Mouse (Mus musculus) layer of hippocampus, postnatal 14 days (tissue): ENCODE data around the gene Lgals7. TPM values are rescaled to one million over a fixed set of nuclear protein-coding genes. Genes with fewer than 3 reads are reported as not detected.
A peak's percentile ranks its signal among the peaks of the same experiment; 100 is the strongest.

Experiments
- DNase-seq, 2 experiments: peaks; one replicate each; pipeline ENCODE4 v3.0.0; 2021 to 2022; ENCODE audit warnings: low spot score in 2 of 2, mixed read lengths in 1 of 2
- total RNA-seq, 2 experiments: library from RNA; stranded (reverse); gene quantifications; 2 replicates each; pipeline ENCODE4 v1.2.3; 2021

Lgals7 gene
- total RNA-seq, 2 experiments from 2014 or later = not detected

DNA sequence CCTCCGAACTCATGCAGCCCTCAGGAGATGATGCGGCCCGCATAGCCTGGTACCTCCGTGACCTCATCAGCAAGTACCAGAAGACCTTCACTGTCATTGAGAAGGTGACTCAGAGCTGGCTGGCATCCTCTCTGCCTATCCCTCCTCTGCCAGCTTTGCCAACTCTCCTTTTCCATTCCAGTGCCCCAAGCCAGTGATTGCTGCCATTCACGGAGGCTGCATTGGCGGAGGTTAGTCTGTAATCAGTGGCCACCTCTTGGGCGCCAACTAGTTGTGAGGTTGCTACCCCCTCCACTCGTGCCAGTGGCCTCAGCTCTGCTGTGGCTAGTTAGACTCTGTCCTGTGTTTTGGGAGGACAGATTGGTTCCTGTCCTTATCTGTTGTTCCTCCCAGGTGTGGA is 33.8 kb upstream of the Lgals7 start:
- no peak for DNase-seq

DNA sequence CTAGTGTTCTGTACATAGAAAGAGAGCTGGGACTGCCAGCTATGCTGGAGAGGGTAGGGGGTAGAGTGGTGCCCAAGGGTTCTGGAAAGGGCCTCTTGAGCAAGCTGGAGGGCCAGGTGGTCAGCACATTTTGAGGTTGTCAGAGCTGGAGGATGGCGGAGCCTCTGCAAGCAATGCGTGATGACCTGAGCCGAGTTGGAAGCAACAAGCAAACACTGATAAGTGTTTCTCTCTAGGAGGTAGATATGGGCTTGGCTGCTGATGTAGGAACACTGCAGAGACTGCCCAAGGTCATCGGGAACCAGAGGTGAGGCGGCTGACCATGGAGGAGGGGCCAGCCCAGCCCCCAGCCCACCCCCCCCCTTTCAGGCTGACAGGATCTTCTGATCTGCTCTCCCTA is 32.7 kb upstream of the Lgals7 start:
- DNase-seq = peak in 1 of 2 experiments; percentile 12

DNA sequence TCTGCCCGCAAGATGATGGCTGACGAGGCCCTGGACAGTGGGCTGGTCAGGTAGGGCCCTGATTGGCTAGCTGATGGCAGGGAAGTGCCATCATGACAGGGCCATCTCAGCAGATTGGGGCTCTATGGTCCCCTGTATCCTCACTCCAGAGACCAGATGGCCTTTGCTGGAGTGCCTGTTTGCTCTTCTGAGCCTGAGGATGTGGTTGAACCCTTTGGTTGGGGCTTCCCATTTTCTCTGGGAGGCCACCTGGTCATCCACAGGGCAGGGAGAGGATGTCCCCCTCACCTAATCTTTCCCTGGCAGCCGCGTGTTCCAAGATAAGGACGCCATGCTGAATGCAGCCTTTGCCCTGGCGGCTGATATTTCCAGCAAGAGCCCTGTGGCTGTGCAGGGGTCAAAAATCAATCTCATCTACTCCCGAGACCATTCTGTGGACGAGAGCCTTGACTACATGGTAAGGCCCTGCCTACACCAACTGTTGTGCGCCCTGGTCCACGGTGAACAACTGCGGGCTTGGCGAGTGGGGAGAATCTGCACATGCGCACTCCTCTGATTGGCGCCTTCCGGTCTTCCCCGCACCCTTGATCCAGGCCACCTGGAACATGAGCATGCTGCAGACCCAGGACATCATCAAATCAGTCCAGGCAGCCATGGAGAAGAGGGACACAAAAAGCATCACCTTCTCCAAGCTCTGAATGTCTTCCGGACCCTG is 32.1 kb upstream of the Lgals7 start:
- DNase-seq = peak in 1 of 2 experiments; percentile 5

DNA sequence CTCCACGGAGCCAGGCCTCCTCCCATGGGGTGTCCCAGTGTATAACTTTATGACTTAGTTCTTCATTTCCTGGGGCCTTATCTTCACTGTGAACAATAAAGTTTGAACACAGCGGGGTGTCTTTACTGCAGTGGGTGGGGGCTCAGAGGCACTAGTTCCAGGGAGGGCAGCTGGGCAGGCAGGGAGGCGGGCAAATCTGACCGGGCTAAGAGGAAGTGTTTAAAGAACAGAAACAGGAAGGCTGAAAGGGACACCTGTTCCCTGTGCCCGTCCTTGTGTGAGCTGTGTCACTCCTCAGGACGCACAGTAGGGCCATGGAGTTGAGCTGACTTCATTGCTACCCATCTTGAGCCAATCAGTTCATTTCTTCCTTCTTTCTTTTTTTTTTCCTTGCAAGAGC is 31.5 kb upstream of the Lgals7 start:
- no peak for DNase-seq

DNA sequence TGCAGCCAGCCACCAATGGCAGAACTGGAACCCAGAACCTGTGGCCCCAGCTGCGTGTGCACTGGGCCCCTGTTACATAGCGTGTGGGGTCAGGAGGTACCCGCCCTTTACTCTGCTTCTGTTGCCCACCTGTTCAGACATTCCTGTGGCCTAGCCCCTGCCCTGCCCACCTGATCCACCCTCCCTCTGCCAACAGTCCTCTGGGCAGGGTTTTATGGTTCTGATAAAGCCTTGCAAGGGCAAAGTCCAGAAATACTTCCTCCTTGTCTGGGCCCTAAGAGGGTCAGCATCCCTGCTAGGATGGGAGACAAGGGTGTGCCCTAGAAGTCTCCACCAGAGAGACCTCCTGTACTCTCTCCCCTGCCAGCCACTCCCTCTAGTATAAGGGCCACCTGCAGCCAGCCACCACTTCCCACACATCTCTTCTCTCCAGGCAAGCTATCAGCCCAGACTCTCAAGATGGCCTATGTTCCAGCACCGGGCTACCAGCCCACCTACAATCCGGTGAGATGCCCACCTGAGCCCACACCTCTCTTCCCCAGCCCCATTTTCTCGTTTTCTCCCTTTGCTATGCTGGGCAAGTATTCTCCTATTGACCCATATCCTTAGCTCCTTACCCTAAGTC is 29.8 kb upstream of the Lgals7 start, which contains the start of gene Lgals4:
TSS of gene Lgals4 (plus strand) at position 132 of the 625 bp plus-strand sequence.
- no peak for DNase-seq

DNA sequence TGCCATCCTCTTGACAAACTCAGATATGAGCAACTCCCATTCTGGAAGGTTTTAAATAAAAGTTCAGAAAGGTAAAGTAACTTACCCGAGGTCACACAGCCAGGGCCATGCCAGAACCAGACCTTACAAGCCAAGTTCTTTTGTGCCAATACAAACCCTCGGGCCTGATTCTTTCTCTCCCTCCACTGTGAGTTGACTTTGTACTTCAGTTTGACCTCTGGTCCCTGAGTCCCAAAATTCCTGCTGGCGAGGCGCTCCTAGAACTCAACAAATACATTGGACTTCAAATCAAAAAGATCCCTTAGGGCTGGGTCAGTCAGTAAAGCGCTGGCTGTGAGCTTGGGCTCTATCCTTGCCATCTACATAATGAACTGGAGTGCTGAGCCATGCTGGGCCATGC is 26.7 kb upstream of the Lgals7 start:
- no peak for DNase-seq

DNA sequence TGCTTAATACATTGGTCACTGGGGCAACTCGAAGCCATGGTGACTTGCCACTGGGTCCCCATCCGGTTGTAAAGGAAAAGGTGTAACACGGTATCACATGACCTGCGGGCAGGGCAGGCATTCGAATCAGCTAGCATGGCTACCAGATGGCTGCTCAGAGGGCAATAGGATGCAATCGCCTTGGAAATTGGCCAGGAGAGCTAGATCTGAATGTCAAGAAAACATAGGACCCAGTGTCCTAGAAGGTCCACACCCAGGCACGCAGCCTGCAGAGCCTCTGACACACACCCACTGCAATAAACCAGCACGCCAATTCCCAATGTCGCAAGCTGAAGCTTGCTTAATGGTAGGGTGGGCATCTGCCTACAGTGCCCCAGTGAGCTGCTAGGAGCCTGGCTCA is 25.3 kb upstream of the Lgals7 start:
- no peak for DNase-seq

DNA sequence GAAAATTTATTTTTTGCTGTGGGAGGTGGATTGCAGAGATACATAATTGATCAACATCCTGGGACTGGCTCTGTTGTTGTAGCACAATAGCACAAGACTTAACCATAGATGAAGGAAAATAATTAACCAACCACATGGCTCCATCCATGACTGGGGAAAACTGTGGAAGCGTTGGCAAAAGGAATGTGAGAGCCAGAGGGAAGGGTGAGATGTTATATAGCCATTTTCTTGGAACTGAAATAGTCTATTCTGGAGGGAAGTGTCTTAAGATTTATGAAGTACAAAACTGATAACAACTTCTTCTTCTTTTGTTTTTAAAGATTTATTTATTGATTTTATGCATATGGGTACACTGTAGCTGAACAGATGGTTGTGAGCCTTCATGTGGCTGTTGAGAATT is 16.4 kb upstream of the Lgals7 start:
- no peak for DNase-seq

DNA sequence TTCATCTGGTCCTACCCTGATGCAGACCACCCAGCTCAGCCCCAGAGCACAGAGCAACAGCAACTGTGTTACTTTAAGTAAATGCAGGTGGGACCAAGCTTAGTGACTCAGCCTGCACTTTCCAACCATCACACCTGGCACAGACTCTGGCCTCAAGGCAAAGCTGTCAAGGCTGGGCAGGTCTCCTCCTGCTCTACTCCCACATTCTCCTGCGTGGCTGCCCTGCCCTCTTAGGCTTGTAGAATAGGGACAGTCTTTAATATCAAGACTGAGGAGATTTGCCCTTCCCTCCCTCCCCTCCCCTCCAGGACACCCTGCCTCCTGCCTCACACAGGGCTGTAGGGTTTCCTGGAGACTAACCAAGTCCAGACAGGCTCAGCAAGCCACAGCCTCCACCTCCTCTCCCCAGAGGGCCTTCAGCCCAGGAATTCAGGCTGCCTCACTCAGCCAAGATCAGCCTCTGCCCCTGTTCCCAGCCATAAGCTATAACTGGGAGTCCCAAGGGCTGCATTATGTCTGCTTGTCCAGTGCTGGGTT is 13.9 kb upstream of the Lgals7 start:
- no peak for DNase-seq

DNA sequence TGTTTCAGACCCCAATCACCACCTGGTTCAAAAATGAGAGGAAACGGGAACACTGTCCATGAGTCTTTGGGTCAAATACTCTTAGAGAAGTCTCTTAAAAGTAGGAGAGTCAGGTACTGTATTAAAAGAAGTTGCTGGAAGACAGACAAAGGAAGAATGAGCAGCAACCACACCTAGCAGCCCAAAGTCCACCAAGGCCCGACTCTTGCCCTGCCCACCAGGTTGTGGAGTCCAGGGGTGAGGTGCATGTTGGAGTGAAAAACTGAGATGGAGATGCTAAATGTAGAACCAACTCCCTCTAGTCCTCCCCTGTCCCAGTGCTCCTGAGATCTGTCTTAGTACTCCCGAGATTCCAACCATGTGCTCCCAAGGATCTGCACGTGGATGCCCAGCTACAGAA is 13.0 kb upstream of the Lgals7 start:
- no peak for DNase-seq

DNA sequence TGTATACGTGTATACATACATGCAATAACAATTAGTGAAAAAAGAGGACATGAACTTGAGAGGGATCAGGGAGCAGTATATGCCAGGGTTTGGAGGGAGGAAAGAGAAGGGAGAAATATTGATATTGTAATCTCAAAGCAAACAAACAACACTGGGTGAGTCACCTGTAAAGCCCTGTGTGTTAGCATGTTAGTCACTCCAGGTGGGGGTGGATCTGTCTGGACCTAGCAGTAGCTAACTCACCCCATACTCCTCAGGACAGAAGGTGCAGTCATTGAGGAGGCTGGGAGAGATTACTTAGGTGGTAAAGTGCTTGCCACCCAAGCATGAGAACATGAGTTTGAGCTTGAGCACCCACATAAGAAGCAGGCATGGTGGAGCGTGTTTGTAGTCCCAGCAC is 3.7 kb upstream of the Lgals7 start:
- no peak for DNase-seq

DNA sequence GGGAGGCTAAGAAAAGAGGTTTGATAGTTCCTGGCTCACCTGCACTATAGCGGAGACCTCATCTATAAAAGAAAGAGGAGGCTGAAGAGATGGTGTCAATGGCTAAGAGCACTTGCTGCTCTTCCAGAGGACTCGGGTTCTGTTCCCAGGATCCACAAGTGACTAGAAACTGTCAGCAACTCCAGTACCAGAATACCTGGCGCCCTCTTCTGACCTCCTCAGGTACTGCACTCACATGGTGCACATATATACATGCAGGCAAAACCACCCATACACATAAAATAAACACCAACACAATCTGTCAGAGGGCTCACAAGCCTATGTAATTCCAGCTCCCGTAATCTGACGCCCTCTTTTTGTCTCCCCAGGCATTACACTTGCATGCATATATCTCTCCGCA is 2.8 kb upstream of the Lgals7 start:
- DNase-seq = no peak

DNA sequence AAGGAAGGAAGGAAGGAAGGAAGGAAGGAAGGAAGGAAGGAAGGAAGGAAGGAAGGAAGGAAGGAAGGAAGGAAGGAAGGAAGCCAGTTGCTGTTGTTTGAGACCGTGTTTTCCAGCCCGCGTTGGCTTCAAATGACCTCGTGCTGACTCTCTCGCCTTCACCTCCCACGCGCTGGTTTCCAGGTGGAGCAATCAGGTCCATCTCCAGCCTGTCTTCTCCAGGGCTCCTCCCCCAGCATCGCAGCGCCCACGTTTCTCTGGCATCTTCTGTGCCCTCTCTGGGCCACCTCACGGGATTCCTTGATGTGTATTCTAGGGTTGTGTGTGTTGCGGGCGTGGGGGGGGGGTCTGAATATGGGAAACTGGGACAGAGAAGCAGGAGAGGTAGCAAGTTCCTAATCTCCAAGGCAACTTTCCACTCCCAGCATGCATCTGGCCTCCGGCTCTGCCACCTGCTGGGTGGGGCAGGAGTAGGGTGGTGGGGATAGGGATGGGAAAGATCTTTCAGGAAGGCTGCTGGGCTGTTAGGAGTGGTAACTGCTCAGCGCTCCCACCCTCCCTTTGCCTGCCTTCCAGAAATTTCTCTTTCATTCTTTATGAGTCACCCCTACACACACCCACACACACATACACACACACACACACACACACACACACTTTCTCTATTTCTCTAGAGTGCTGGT is 695 bp upstream of the Lgals7 start:
- peak; percentile 14 to 44 for DNase-seq

DNA sequence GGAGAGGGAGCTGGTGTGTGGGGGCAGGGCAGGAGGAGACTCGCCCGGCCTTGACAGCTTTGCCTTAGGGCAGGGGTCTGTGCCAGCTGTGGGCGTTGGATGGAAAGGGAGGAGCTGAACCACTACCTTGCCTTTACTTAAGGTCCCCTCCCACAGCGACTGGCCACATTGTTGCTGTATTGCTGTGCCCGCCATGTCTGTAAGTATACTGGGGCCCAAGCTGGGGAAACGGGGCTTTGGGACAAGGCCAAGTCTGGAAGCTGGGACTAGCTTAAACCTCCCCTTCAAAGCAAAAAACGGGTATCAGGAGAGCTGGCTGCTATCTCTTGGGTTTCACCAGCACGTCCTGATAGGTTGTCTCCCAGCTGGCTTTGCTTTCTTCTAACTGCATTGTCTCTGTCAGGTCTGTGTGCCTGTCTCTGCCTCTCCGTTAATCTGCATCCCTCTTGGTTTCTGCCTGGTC is 666 bp downstream of the Lgals7 start:
- no peak for DNase-seq

DNA sequence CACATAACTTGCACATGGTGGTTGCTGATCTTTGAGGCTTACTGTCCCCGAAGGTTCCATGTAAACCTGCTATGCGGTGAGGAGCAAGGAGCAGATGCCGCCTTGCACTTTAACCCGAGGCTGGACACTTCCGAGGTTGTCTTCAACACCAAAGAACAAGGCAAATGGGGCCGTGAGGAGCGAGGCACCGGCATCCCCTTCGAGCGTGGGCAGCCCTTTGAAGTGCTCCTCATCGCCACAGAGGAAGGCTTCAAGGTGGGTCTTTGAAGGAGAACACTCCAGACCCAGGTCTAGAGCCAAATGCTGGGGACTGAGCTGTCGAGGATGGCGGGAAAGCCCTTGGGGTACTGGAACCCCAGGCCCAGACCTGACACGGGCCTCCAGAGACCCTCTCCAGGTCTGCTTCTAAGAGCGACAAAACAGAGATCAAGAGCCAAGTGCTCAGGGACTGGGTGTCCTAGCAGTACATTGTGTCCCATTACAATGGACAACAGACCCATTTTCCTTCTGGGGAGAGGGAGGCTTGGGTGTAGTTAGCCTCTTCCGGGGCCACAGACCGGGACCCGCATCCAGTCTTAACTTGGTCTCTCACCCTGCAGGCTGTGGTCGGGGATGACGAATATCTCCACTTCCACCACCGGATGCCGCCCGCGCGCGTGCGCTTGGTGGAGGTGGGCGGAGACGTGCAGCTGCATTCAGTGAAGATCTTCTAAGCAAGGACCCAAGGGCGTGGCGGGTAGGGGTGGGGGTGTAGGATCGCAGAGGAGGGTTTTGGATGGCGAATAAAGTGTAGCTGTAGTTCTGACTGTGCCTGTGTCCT is 2.0 kb downstream of the Lgals7 start:
- DNase-seq = peak; percentile 46 to 56

DNA sequence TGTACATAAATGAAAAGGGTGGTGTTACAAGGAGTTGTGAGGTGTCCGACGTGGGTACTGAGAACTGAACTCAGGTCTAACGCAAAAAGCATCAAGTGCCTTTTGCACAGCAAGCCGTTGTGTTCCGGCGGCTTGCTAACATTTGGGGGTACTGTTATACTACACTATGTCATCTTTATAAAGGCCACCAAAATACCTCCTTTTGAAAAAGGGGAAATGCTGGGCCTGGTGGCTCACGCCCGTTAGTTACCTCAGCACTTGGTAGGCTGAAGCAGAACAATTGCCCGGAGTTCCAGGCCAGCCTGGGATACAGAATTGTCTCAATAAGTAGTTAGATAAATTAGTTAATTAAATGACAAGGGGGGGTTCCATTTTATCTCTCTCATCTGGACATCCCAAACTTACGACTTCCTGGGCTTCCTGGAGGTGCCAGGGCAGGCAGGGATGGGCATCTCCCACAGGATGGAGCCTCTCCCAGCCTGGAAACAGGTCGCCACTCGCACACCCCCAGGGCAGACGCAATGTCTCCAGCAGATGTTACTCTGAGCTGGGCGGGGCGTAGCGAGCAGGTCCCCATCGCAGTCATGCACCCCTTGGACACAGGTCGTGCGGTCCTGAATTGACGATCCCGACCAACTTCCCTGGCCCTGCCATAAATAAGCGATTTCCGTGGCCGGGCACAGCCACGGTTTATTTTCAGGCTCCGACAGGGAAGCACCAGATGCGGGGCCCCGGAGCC is 3.3 kb downstream of the Lgals7 start:
- DNase-seq = no peak

DNA sequence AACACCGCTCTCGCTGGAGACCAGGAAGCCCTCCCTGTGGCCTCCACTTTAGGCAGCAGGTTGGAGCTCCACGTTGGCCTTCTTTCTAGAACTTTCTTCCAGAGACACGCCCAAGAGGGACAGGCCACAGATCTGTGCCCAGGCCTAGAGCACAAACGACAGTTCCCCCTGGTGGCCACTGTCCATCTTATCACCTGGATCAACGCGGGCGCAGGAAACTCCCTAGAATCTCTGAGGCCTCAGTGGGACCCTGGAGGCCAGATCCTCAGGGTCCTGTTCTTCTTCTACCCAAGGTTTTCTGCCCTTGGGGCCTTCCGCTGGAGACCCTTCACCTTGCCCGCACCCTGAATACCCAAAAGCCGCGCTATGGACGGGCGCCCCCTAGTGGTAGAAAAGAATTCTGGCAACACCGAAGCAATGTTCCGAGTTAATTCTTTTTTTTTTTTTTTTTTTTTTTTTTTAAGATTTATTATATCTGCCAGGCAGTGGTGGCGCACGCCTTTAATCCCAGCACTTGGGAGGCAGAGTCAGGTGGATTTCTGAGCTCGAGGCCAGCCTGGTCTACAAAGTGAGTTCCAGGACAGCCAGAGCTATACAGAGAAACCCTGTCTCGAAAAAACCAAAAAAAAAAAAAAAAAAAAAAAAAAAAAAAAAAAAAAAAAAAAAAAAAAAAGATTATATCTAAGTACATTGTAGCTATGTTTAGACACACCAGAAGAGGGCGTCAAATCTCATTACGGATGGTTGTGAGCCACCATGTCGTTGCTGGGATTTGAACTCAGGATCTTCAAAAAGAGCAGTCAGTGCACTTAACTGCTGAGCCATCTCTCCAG is 4.1 kb downstream of the Lgals7 start:
- DNase-seq = peak; percentile 54 to 67

DNA sequence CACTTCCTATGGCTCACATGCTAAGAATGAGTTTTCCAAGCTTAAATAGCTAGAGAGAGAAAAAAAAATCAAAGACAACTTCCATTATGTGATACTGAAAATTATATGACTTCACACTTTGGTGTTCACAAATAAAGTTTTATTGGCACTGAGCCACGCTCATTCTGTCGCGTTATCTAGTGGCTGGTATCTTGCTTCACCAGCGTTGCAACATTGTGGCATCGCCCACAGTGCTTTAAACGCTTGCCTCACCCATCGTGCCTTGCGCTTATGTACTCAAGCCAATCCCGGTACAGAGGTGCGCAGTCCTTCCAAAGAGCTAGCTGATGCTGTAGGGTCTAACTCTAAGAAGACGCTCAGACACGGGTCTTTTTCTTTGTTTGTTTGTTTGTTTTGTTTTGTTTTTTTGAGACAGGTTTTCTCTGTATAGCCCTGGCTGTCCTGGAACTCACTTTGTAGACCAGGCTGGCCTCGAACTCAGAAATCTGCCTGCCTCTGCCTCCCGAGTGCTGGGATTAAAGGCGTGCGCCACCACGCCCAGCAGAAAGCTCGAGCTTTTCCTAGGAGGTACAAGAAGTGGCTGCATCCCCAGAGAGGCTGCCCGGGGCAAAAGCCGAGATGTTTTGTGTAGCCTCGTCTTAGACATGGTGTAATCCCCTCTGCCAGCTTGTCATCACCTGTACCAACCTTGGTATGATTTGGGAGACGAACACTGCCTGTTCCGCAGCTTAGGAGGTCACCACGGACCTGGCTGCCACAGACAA is 7.4 kb downstream of the Lgals7 start:
- no peak for DNase-seq

DNA sequence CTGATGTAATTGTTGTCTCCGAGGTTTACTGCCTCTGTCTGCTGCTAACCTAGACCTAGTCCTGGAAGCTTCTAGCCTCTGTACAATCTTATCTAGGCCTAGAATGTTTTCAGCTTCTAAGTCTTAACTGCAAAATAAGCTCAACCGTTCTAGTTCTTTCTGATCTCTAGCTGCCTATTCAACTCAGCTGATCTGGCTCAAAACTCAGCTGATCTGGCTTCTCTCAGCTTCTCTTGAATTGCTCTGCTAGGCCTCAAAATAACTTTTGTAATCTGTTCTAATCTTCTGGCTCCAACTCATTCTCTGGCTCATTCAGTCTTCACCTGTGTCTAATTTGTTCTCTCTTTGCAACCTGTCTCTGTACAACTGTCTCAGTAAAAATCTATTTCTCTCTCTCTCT is 10.9 kb downstream of the Lgals7 start:
- DNase-seq = no peak
